Mouse (Mus musculus) megakaryocyte, embryonic 14.5 days (primary cell): Measurements from ENCODE around the gene Edar.

Experiments used
- FLI1 ChIP-seq: IDR thresholded peaks from 2 replicates; pipeline ENCODE4 v1.6.1; 2012; ENCODE audit warnings: low read length, inconsistent platforms, mixed read lengths
- GATA1 ChIP-seq: IDR thresholded peaks from 3 replicates; pipeline ENCODE4 v1.6.1; 2012; ENCODE audit warnings: mixed read lengths, low read length, inconsistent platforms, borderline replicate concordance

DNA sequence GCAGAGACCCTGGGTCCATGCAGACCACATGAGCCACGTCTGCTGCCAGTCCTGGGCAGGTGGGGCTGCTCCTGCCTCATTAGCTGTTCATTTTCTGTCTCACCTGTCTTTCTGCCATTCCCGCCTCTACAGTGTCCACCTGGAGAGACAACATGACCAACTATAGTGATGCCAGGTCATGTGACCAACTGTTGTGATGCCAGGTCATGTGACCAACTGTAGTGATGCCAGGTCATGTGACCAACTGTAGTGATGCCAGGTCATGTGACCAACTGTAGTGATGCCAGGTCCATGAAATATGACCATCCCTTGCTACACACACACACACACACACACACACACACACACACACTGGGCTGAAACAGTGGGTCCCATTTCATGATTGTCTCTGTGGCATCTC lies 41.9 kb downstream of the Edar start:
- TF ChIP-seq GATA1 (no peak), FLI1 (no peak)
